In the genomic region with DNA sequence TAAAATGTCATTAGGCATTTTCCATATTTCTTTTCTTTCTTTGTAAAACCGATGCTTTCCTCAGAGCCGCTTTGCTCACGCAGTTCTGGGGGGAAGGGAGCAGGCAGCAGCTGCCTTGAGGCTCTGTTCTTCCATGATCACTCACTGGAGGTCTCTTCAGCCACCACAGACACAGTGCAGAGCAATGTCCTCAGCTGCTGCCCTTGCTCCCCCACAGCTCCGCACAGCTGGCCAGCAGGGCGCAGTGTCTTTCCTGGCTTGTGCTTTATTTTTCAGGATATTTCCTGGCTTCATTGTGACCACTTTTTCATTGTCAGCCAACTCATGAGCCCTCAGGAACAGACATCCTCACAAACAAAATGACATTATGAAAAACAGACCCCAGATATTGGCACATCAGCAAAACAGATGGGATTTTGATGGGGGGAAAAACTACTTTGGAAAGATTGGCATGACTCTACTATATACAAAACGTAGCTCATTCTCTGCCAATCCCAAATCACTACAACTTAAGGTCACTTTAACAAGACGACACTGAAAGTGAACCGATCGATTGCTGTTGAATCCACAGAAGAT, we compare ENCODE assay signal across 8 mouse cellular contexts.
DNase-seq lines count a peak whose midpoint lies in the region; ATAC-seq lines count a peak whose summit lies in the region.

No protein-coding gene starts in this region.

- H3K27ac ChIP-seq in intestine, embryonic 15.5 days: no peak overlapping the region
- no peak overlapping the region for H3K27ac ChIP-seq in liver, embryonic 15.5 days (replicated peaks)

- H3K9ac ChIP-seq in intestine, embryonic 15.5 days: no peak overlapping the region
- no peak overlapping the region for H3K9ac ChIP-seq in liver, embryonic 15.5 days

- H3K4me3 ChIP-seq in intestine, embryonic 15.5 days (replicated peaks): no peak overlapping the region
- no peak overlapping the region for H3K4me3 ChIP-seq in liver, embryonic 15.5 days (replicated peaks)

- H3K4me2 ChIP-seq in intestine, embryonic 15.5 days (replicated peaks): no peak overlapping the region
- no peak overlapping the region for H3K4me2 ChIP-seq in liver, embryonic 15.5 days

- peak; percentile 86 for ATAC-seq in intestine, embryonic 15.5 days
- ATAC-seq in liver, embryonic 15.5 days (ENCODE audit: insufficient read depth): 0 out of 2 replicates have a peak, but pooled peaks have one; percentile 42
- no peak for ATAC-seq in activated CD4-positive, CD25-positive, alpha-beta regulatory T cell, adult 4 months

- WGBS in intestine, embryonic 15.5 days: 38% methylated on average over 9 of the region's 9 CpGs
- 28% methylated on average over 9 of the region's 9 CpGs for WGBS in liver, embryonic 15.5 days (ENCODE audit: insufficient replicate concordance)

- no peaks in the 10 kb centered on the region for H3K27me3 ChIP-seq in intestine, embryonic 15.5 days (replicated peaks)
- no peaks in the 10 kb centered on the region for H3K27me3 ChIP-seq in liver, embryonic 15.5 days

- H3K4me1 ChIP-seq in intestine, embryonic 15.5 days (replicated peaks): no peaks in the 10 kb centered on the region
- H3K4me1 ChIP-seq in liver, embryonic 15.5 days (replicated peaks): 0 out of 2 replicates have a peak, but pooled peaks cover 6% of the 10 kb centered on the region

- DNase-seq in urinary bladder, postnatal 14 days (ENCODE audit: low spot score): peak; percentile 5
- no peak for DNase-seq in urinary bladder, postnatal 25 days (ENCODE audit: low spot score)
- DNase-seq in gastrocnemius, postnatal 25 days: peak; percentile 45
- DNase-seq in ovary, adult 18-20 months (ENCODE audit: low spot score): peak; percentile 43
- DNase-seq in thymus, postnatal 25 days: no peak

- no peaks in the 10 kb centered on the region for H3K9me3 ChIP-seq in intestine, embryonic 15.5 days
- H3K9me3 ChIP-seq in liver, embryonic 15.5 days (replicated peaks): no peaks in the 10 kb centered on the region

- no peaks in the 10 kb centered on the region for H3K36me3 ChIP-seq in intestine, embryonic 15.5 days
- H3K36me3 ChIP-seq in liver, embryonic 15.5 days (replicated peaks): no peaks in the 10 kb centered on the region

Comparison
In these comparisons a context has a peak if more than half of its experiments do, and no peak if none do; other contexts are left out.
1. DNase-seq: peak in urinary bladder, postnatal 14 days (single experiment), gastrocnemius, postnatal 25 days (single experiment) and ovary, adult 18-20 months (single experiment); none in urinary bladder, postnatal 25 days (single experiment) and thymus, postnatal 25 days (single experiment).